Mouse (Mus musculus) C2C12 (cell line): Measurements from ENCODE around the gene Obscn.

ENCODE experiments used
- CTCF ChIP-seq: IDR thresholded peaks from one replicate; pipeline ENCODE4 v1.5.1; 2011; ENCODE audit not compliant: control insufficient read depth, insufficient read depth, insufficient read length
- MYOD1 ChIP-seq: IDR thresholded peaks from one replicate; pipeline ENCODE4 v1.6.1; 2011; ENCODE audit warnings: low read depth; ENCODE audit not compliant: control insufficient read depth, insufficient read length

DNA sequence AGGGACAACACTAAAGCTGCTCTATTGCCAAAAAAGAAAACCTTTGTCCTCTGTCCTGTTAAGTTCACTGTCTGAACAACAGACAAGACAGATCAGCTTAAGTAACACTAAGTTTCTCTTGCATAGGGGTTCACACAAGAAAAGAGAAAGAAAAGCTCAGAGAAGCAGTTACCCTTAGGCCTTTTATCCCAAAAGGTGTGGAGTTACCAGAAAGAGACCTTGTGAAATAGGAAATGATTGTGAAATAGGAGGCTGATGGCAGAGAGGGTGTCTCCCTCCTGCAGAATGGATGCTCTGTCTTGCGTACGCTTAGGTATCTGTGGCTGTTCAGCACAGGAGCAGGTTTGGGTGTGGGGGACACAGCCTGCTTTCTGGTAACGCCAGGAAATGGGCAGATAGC, 157.0 kb downstream of the Obscn start:
- no peak for TF ChIP-seq CTCF
- no peak for TF ChIP-seq MYOD1
